Mouse (Mus musculus) heart, adult 2 months (tissue): Measurements from ENCODE around the gene Gm3591.
"Not testable (repeated sequence)": the region's sequence is repeated elsewhere in the genome, so short reads cannot be mapped to it uniquely, and the experiment has no call there.

Experiments used
- CTCF ChIP-seq: fragments of 200-600 bp; IDR thresholded peaks from 2 replicates; pipeline ENCODE4 v1.8.1; 2022; ENCODE audit warnings: antibody characterized with exemption, mild to moderate bottlenecking, moderate library complexity
- EP300 ChIP-seq: fragments of 200-500 bp; IDR thresholded peaks from 2 replicates; pipeline ENCODE4 v1.6.1; 2011; ENCODE audit warnings: low read depth, low read length, control low read depth; ENCODE audit not compliant: insufficient read depth
- POLR2A ChIP-seq: fragments of 200-500 bp; IDR thresholded peaks from 2 replicates; pipeline ENCODE4 v1.6.1; 2011; ENCODE audit warnings: mild to moderate bottlenecking, low read depth, low read length, control low read depth; ENCODE audit not compliant: insufficient read depth

DNA sequence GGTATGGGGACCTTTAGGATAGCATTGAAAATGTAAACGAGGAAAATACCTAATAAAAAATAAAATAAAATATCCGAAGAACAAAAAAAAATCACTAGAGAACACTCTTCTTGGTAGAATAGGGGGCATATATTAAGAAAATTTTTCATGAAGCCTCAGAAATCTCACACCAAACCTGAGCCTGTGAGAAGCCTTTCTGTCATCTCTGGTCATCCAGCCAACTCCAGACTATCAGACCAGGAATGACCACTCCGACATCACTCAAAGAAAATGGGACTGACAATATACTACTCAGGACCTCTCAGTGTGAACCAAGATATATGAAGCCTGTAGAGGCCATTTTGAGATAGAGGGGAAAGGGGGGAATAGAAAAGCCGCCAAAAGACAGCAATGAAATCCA, 28.5 kb upstream of the Gm3591 start:
- TF ChIP-seq CTCF, POLR2A, EP300: not testable (repeated sequence)
